Mouse (Mus musculus): ENCODE data around the gene Gm17349. TPM values are rescaled to one million over a fixed set of nuclear protein-coding genes. Genes with fewer than 3 reads are reported as not detected.

Gene Gm17349
- polyA plus RNA-seq, 1 experiment = not detected

GRCm38 (mm10) chr15:99723515-99724291, 18.4 kb upstream of the Gm17349 start:
- Histone ChIP-seq H3K27me3 (ENCODE audit: control insufficient read depth, insufficient read depth, insufficient read length) (no peaks in the 10 kb centered on the region), H3K4me3 (ENCODE audit: insufficient read depth, poor library complexity, severe bottlenecking) (no peak overlapping the region), H3ac (ENCODE audit: control insufficient read depth, insufficient read length, low read depth) (no peak overlapping the region), H3K79me2 (ENCODE audit: control insufficient read depth, insufficient read depth) (peaks cover 30% of the 10 kb centered on the region), H3K79me3 (ENCODE audit: low read depth) (peaks cover 20% of the 10 kb centered on the region), H3K36me3 (ENCODE audit: control insufficient read depth, insufficient read depth) (peaks cover 15% of the 10 kb centered on the region)
- no peak for TF ChIP-seq MYOG (IDR thresholded peaks at IDR 0.05; ENCODE audit: control insufficient read depth, extremely low read depth, insufficient read length)
- no peak for TF ChIP-seq MAX (IDR thresholded peaks at IDR 0.05)
- no peak for TF ChIP-seq CTCF (IDR thresholded peaks at IDR 0.05; ENCODE audit: control insufficient read depth, insufficient read depth, insufficient read length)
- no peak for TF ChIP-seq CEBPB (IDR thresholded peaks at IDR 0.05; ENCODE audit: low read depth)
- no peak for TF ChIP-seq USF1 (IDR thresholded peaks at IDR 0.05; ENCODE audit: low read depth)
- no peak for TF ChIP-seq FOSL1 (IDR thresholded peaks at IDR 0.05; ENCODE audit: insufficient read depth, low read length, poor library complexity, severe bottlenecking)
- TF ChIP-seq MYOD1 (IDR thresholded peaks at IDR 0.05; ENCODE audit: control insufficient read depth, insufficient read length, low read depth) = no peak

- no peak overlapping the region for H3K4me3 ChIP-seq (ENCODE audit: insufficient read depth, poor library complexity, severe bottlenecking)
Observed at GRCm38 (mm10) chr15:99723120-99723514, 17.8 kb upstream of the Gm17349 start.

GRCm38 (mm10) chr15:99721921-99722743, 16.8 kb upstream of the Gm17349 start:
- TF ChIP-seq CTCF (IDR thresholded peaks at IDR 0.05; ENCODE audit: control insufficient read depth, insufficient read depth, insufficient read length) (no peak), MYOD1 (IDR thresholded peaks at IDR 0.05; ENCODE audit: control insufficient read depth, insufficient read length, low read depth) (no peak), MYOG (IDR thresholded peaks at IDR 0.05; ENCODE audit: control insufficient read depth, extremely low read depth, insufficient read length) (no peak), FOSL1 (IDR thresholded peaks at IDR 0.05; ENCODE audit: insufficient read depth, low read length, poor library complexity, severe bottlenecking) (no peak)
- H3ac ChIP-seq (ENCODE audit: control insufficient read depth, insufficient read length, low read depth) = no peak overlapping the region
- peaks cover 14% of the 10 kb centered on the region for H3K79me2 ChIP-seq (ENCODE audit: control insufficient read depth, insufficient read depth)
- no peaks in the 10 kb centered on the region for H3K27me3 ChIP-seq (ENCODE audit: control insufficient read depth, insufficient read depth, insufficient read length)
- H3K36me3 ChIP-seq (ENCODE audit: control insufficient read depth, insufficient read depth) = no peaks in the 10 kb centered on the region
- peaks cover 12% of the 10 kb centered on the region for H3K79me3 ChIP-seq (ENCODE audit: low read depth)
- no peak overlapping the region for H3K4me3 ChIP-seq (ENCODE audit: insufficient read depth, poor library complexity, severe bottlenecking)

More at GRCm38 (mm10) chr15:99723120-99723514, 17.8 kb upstream of the Gm17349 start:
- peaks cover 19% of the 10 kb centered on the region for H3K79me3 ChIP-seq (ENCODE audit: low read depth)
- no peak overlapping the region for H3ac ChIP-seq (ENCODE audit: control insufficient read depth, insufficient read length, low read depth)
- TF ChIP-seq CEBPB (IDR thresholded peaks at IDR 0.05; ENCODE audit: low read depth) (no peak), CTCF (IDR thresholded peaks at IDR 0.05; ENCODE audit: control insufficient read depth, insufficient read depth, insufficient read length) (no peak), USF1 (IDR thresholded peaks at IDR 0.05; ENCODE audit: low read depth) (no peak), FOSL1 (IDR thresholded peaks at IDR 0.05; ENCODE audit: insufficient read depth, low read length, poor library complexity, severe bottlenecking) (no peak), MYOG (IDR thresholded peaks at IDR 0.05; ENCODE audit: control insufficient read depth, extremely low read depth, insufficient read length) (no peak), MYOD1 (IDR thresholded peaks at IDR 0.05; ENCODE audit: control insufficient read depth, insufficient read length, low read depth) (no peak), MAX (IDR thresholded peaks at IDR 0.05) (no peak)
- H3K36me3 ChIP-seq (ENCODE audit: control insufficient read depth, insufficient read depth) = peaks cover 9% of the 10 kb centered on the region
- peaks cover 24% of the 10 kb centered on the region for H3K79me2 ChIP-seq (ENCODE audit: control insufficient read depth, insufficient read depth)
- no peaks in the 10 kb centered on the region for H3K27me3 ChIP-seq (ENCODE audit: control insufficient read depth, insufficient read depth, insufficient read length)

- peaks cover 5% of the 10 kb centered on the region for H3K36me3 ChIP-seq (ENCODE audit: control insufficient read depth, insufficient read depth)
- no peak for TF ChIP-seq USF1 (IDR thresholded peaks at IDR 0.05; ENCODE audit: low read depth)
- no peak for TF ChIP-seq CEBPB (IDR thresholded peaks at IDR 0.05; ENCODE audit: low read depth)
- no peak for TF ChIP-seq CTCF (IDR thresholded peaks at IDR 0.05; ENCODE audit: control insufficient read depth, insufficient read depth, insufficient read length)
- no peaks in the 10 kb centered on the region for H3K79me3 ChIP-seq (ENCODE audit: low read depth)
Observed at GRCm38 (mm10) chr15:99719865-99720264, 14.6 kb upstream of the Gm17349 start.

GRCm38 (mm10) chr15:99718461-99719021, 13.3 kb upstream of the Gm17349 start:
- no peaks in the 10 kb centered on the region for H3K79me2 ChIP-seq (ENCODE audit: control insufficient read depth, insufficient read depth)
- H3ac ChIP-seq (ENCODE audit: control insufficient read depth, insufficient read length, low read depth) = no peak overlapping the region
- H3K4me3 ChIP-seq (ENCODE audit: insufficient read depth, poor library complexity, severe bottlenecking) = no peak overlapping the region
- no peaks in the 10 kb centered on the region for H3K27me3 ChIP-seq (ENCODE audit: control insufficient read depth, insufficient read depth, insufficient read length)
- no peaks in the 10 kb centered on the region for H3K79me3 ChIP-seq (ENCODE audit: low read depth)
- no peak for TF ChIP-seq FOSL1 (IDR thresholded peaks at IDR 0.05; ENCODE audit: insufficient read depth, low read length, poor library complexity, severe bottlenecking)
- no peak for TF ChIP-seq MYOG (IDR thresholded peaks at IDR 0.05; ENCODE audit: control insufficient read depth, extremely low read depth, insufficient read length)
- no peak for TF ChIP-seq MAX (IDR thresholded peaks at IDR 0.05)
- no peak for TF ChIP-seq USF1 (IDR thresholded peaks at IDR 0.05; ENCODE audit: low read depth)
- TF ChIP-seq CTCF (IDR thresholded peaks at IDR 0.05; ENCODE audit: control insufficient read depth, insufficient read depth, insufficient read length) = no peak
- no peak for TF ChIP-seq CEBPB (IDR thresholded peaks at IDR 0.05; ENCODE audit: low read depth)
- no peak for TF ChIP-seq MYOD1 (IDR thresholded peaks at IDR 0.05; ENCODE audit: control insufficient read depth, insufficient read length, low read depth)
- peaks cover 19% of the 10 kb centered on the region for H3K36me3 ChIP-seq (ENCODE audit: control insufficient read depth, insufficient read depth)

More at GRCm38 (mm10) chr15:99719865-99720264, 14.6 kb upstream of the Gm17349 start:
- no peaks in the 10 kb centered on the region for H3K27me3 ChIP-seq (ENCODE audit: control insufficient read depth, insufficient read depth, insufficient read length)
- no peaks in the 10 kb centered on the region for H3K79me2 ChIP-seq (ENCODE audit: control insufficient read depth, insufficient read depth)
- no peak overlapping the region for H3K4me3 ChIP-seq (ENCODE audit: insufficient read depth, poor library complexity, severe bottlenecking)
- no peak overlapping the region for H3ac ChIP-seq (ENCODE audit: control insufficient read depth, insufficient read length, low read depth)
